Mouse (Mus musculus): Measurements from ENCODE around the gene Prkaa2. TPM values are rescaled to one million over a fixed set of nuclear protein-coding genes. Genes with fewer than 3 reads are reported as not detected.

The Prkaa2 gene
- 8.8 and 9.1 TPM in 2 replicates for polyA plus RNA-seq (2015; fragmentation: Nextera tagmentation; extraction: Ambion mirVana)

- Histone ChIP-seq H3K9ac (replicated peaks; ENCODE audit: low read length) (peak within 1 kb of the TSS; percentile 77), H3K4me1 (ENCODE audit: insufficient read depth, low read length) (peaks cover 7% of the 10 kb centered on the region; the same call in 1 of the 2 replicates), H3K36me3 (ENCODE audit: insufficient read depth, low read length) (no peaks in the 10 kb centered on the region), H3K27me3 (ENCODE audit: insufficient read depth, low read length) (peaks cover 8% of the 10 kb centered on the region; the same call in 1 of the 2 replicates), H3K4me3 (ENCODE audit: low read length) (peak within 1 kb of the TSS; percentile 75), H3K9me3 (ENCODE audit: low read length) (no peaks in the 10 kb centered on the region), H3K27ac (ENCODE audit: low read length) (peak within 1 kb of the TSS; percentile 84), H3K4me2 (replicated peaks; ENCODE audit: low read depth, low read length) (peak within 1 kb of the TSS; percentile 98)
- whole genome bisulfite sequencing: under 1% methylated on average over 79 of the region's 80 CpGs
- peak; percentile 89 for ATAC-seq (ENCODE audit: low FRiP score, low TSS enrichment)
Measured at GRCm38 (mm10) chr4:105109199-105109989, at the start of gene Prkaa2. TSS of gene Prkaa2 (minus strand) at chr4:105109890.

GRCm38 (mm10) chr4:105159531-105159870 lies 49.8 kb upstream of the Prkaa2 start:
- H3K9me3 ChIP-seq (ENCODE audit: low read length): no peaks in the 10 kb centered on the region
- H3K4me2 ChIP-seq (replicated peaks; ENCODE audit: low read depth, low read length): peak overlapping the region; percentile 77
- H3K9ac ChIP-seq (replicated peaks; ENCODE audit: low read length): peak overlapping the region; percentile 96
- 16% methylated on average over 6 of the region's 6 CpGs for WGBS
- ATAC-seq (ENCODE audit: low FRiP score, low TSS enrichment): no peak
- H3K4me1 ChIP-seq (ENCODE audit: insufficient read depth, low read length): peaks cover 18% of the 10 kb centered on the region
- peaks cover 6% of the 10 kb centered on the region for H3K36me3 ChIP-seq (ENCODE audit: insufficient read depth, low read length)
- H3K27me3 ChIP-seq (ENCODE audit: insufficient read depth, low read length): no peaks in the 10 kb centered on the region
- H3K4me3 ChIP-seq (ENCODE audit: low read length): peak overlapping the region; percentile 92
- H3K27ac ChIP-seq (ENCODE audit: low read length): no peak overlapping the region

- peak overlapping the region; percentile 96 for H3K9ac ChIP-seq (replicated peaks; ENCODE audit: low read length)
- peaks cover 21% of the 10 kb centered on the region for H3K4me1 ChIP-seq (ENCODE audit: insufficient read depth, low read length)
- peaks cover 6% of the 10 kb centered on the region for H3K36me3 ChIP-seq (ENCODE audit: insufficient read depth, low read length)
- peak overlapping the region; percentile 98 for H3K27ac ChIP-seq (ENCODE audit: low read length)
- ATAC-seq (ENCODE audit: low FRiP score, low TSS enrichment): no peak
- 1% methylated on average over 18 of the region's 18 CpGs for WGBS
- no peaks in the 10 kb centered on the region for H3K27me3 ChIP-seq (ENCODE audit: insufficient read depth, low read length)
- H3K9me3 ChIP-seq (ENCODE audit: low read length): no peaks in the 10 kb centered on the region
- peak overlapping the region; percentile 92 for H3K4me3 ChIP-seq (ENCODE audit: low read length)
- H3K4me2 ChIP-seq (replicated peaks; ENCODE audit: low read depth, low read length): peak overlapping the region; percentile 77
Measured at GRCm38 (mm10) chr4:105158651-105159530, 49.2 kb upstream of the Prkaa2 start.

GRCm38 (mm10) chr4:105158169-105158555 lies 48.5 kb upstream of the Prkaa2 start:
- ATAC-seq (ENCODE audit: low FRiP score, low TSS enrichment): peak; percentile 64
- H3K27me3 ChIP-seq (ENCODE audit: insufficient read depth, low read length): no peaks in the 10 kb centered on the region
- 0% methylated on average over 26 of the region's 26 CpGs for WGBS
- H3K27ac ChIP-seq (ENCODE audit: low read length): peak overlapping the region; percentile 98
- peak overlapping the region; percentile 96 for H3K9ac ChIP-seq (replicated peaks; ENCODE audit: low read length)
- peak overlapping the region; percentile 77 for H3K4me2 ChIP-seq (replicated peaks; ENCODE audit: low read depth, low read length)
- peak overlapping the region; percentile 92 for H3K4me3 ChIP-seq (ENCODE audit: low read length)
- H3K36me3 ChIP-seq (ENCODE audit: insufficient read depth, low read length): peaks cover 6% of the 10 kb centered on the region
- peaks cover 25% of the 10 kb centered on the region for H3K4me1 ChIP-seq (ENCODE audit: insufficient read depth, low read length)
- no peaks in the 10 kb centered on the region for H3K9me3 ChIP-seq (ENCODE audit: low read length)

DNA sequence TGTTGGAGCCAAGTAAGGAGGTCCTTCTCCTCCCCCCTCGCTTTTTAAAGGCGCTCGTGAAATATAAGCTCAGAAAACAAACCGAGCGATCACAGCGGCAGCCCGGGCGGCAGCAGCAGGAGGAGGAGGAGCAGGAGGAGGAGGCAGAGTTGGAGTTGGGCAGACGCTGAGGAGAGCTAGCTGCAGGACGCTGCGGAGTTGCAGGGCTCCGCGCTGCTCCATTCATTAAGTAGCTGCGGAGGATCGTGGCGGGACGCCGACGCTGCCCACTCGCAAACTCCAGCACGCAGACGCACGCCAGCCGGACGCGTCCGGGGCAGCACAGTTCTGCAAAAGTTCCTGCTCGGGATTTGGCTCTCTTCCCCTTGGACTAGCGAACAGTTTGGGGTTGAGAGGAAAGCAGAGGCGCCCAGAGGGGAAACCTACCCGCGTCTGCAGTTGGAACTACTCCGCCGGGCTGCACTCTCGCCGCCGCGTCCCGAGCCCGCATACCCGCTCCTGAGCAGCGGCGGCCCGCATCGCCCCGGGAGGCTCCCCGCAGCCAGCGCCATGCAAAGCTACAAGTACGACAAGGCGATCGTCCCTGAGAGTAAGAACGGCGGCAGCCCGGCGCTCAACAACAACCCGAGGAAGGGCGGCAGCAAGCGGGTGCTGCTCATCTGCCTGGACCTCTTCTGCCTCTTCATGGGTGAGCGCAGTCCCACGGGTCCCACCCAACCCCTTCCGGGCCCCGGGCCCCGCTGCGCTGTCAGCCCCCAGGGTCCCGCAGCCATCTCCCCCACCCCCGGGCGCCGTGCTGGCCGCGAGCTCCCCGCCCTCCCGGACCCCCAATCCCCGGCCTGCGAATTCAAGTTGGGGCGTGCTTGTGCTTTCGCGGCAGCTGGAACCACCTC lies 47.8 kb upstream of the Prkaa2 start, which contains the start of gene Plpp3:
Gene Plpp3, plus strand, starts transcription at position 72 of the 893 bp plus-strand sequence.
- WGBS: under 1% methylated on average over 70 of the region's 77 CpGs
- ATAC-seq (ENCODE audit: low FRiP score, low TSS enrichment): peak; percentile 93
- peak within 1 kb of the TSS; percentile 96 for H3K9ac ChIP-seq (replicated peaks; ENCODE audit: low read length)

GRCm38 (mm10) chr4:105156955-105157275 lies 47.2 kb upstream of the Prkaa2 start:
- Histone ChIP-seq H3K4me3 (ENCODE audit: low read length) (peak overlapping the region; percentile 92), H3K9ac (replicated peaks; ENCODE audit: low read length) (no peak overlapping the region; the same call in 1 of the 2 replicates), H3K4me1 (ENCODE audit: insufficient read depth, low read length) (peaks cover 19% of the 10 kb centered on the region), H3K36me3 (ENCODE audit: insufficient read depth, low read length) (peaks cover 6% of the 10 kb centered on the region), H3K27ac (ENCODE audit: low read length) (peak overlapping the region; percentile 98), H3K4me2 (replicated peaks; ENCODE audit: low read depth, low read length) (peak overlapping the region; percentile 77), H3K27me3 (ENCODE audit: insufficient read depth, low read length) (no peaks in the 10 kb centered on the region), H3K9me3 (ENCODE audit: low read length) (no peaks in the 10 kb centered on the region)
- WGBS: 0% methylated on average over 4 of the region's 4 CpGs
- no peak for ATAC-seq (ENCODE audit: low FRiP score, low TSS enrichment)

More for the DNA sequence above, 47.8 kb upstream of the Prkaa2 start, which contains the start of gene Plpp3:
- H3K4me3 ChIP-seq (ENCODE audit: low read length): peak within 1 kb of the TSS; percentile 92
- no peaks in the 10 kb centered on the region for H3K9me3 ChIP-seq (ENCODE audit: low read length)
- peaks cover 25% of the 10 kb centered on the region for H3K4me1 ChIP-seq (ENCODE audit: insufficient read depth, low read length)
- H3K36me3 ChIP-seq (ENCODE audit: insufficient read depth, low read length): peaks cover 6% of the 10 kb centered on the region
- H3K27ac ChIP-seq (ENCODE audit: low read length): peak within 1 kb of the TSS; percentile 98
- H3K4me2 ChIP-seq (replicated peaks; ENCODE audit: low read depth, low read length): peak within 1 kb of the TSS; percentile 77
- H3K27me3 ChIP-seq (ENCODE audit: insufficient read depth, low read length): no peaks in the 10 kb centered on the region

- WGBS: 87% methylated on average over 6 of the region's 7 CpGs
- no peak overlapping the region for H3K27ac ChIP-seq (ENCODE audit: low read length)
- H3K9ac ChIP-seq (replicated peaks; ENCODE audit: low read length): no peak overlapping the region
- no peak for ATAC-seq (ENCODE audit: low FRiP score, low TSS enrichment)
- H3K4me3 ChIP-seq (ENCODE audit: low read length): no peak overlapping the region
- H3K4me2 ChIP-seq (replicated peaks; ENCODE audit: low read depth, low read length): no peak overlapping the region
- H3K4me1 ChIP-seq (ENCODE audit: insufficient read depth, low read length): peaks cover 18% of the 10 kb centered on the region
- no peaks in the 10 kb centered on the region for H3K27me3 ChIP-seq (ENCODE audit: insufficient read depth, low read length)
- no peaks in the 10 kb centered on the region for H3K9me3 ChIP-seq (ENCODE audit: low read length)
- H3K36me3 ChIP-seq (ENCODE audit: insufficient read depth, low read length): 0 out of 2 replicates have a peak, but pooled peaks cover 2% of the 10 kb centered on the region
Measured at GRCm38 (mm10) chr4:105156281-105156680, 46.6 kb upstream of the Prkaa2 start.

GRCm38 (mm10) chr4:105153227-105153626 lies 43.5 kb upstream of the Prkaa2 start:
- Histone ChIP-seq H3K4me2 (replicated peaks; ENCODE audit: low read depth, low read length) (no peak overlapping the region), H3K36me3 (ENCODE audit: insufficient read depth, low read length) (no peaks in the 10 kb centered on the region), H3K9me3 (ENCODE audit: low read length) (no peaks in the 10 kb centered on the region), H3K27ac (ENCODE audit: low read length) (no peak overlapping the region), H3K27me3 (ENCODE audit: insufficient read depth, low read length) (no peaks in the 10 kb centered on the region), H3K4me3 (ENCODE audit: low read length) (no peak overlapping the region), H3K4me1 (ENCODE audit: insufficient read depth, low read length) (peaks cover 6% of the 10 kb centered on the region; the same call in 1 of the 2 replicates), H3K9ac (replicated peaks; ENCODE audit: low read length) (no peak overlapping the region)
- WGBS: 40% methylated on average over 3 of the region's 3 CpGs
- no peak for ATAC-seq (ENCODE audit: low FRiP score, low TSS enrichment)

All from kidney, embryonic 16.5 days (tissue).